Comparison of ENCODE assay signal across 8 mouse cellular contexts in the genomic region with DNA sequence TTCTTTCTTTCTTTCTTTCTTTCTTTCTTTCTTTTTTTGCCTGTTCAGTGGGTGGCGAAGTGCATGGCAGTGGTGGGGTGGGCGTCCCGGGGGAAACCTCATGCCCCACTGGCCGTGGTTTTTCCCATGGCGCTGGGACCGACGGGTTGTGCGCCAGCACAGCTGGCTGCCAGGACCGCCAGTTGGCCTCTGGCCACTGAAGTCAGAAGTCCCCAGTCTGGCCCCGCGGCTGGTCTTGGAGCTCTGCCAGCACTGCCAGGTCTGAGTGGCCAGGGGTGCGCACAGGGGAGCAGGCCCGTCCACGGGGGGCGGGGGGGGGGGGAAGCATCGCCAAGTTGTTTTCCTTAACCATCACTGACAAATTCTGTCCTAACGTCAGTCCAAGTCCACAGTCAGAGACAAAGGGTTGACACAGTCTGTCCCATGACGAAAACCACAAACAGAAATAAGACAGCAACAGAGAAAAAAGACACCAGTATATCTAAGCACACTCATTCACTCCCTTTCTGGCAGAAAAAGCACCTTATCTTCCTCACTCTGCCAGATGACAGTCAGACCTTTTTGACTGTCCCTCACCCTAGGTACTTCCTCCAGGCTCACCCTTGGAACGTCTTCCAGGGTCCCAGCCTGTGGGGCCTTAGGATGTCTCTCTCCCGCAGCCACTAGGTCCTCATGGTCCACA.
DNase-seq lines count a peak whose midpoint lies in the region; ATAC-seq and TF ChIP-seq lines count a peak whose summit lies in the region.

No protein-coding gene starts in this region.

- TF ChIP-seq POLR2A in brain, embryonic 14.5 days (IDR thresholded peaks at IDR 0.05; ENCODE audit: borderline replicate concordance, extremely low read depth, insufficient read depth, insufficient read length, poor library complexity, severe bottlenecking): no peak

- peak overlapping the region; percentile 40 for H3K4me3 ChIP-seq in intestine, embryonic 14.5 days (ENCODE audit: low read depth, low read length)
- peak overlapping the region; percentile 50 for H3K4me3 ChIP-seq in liver, embryonic 15.5 days (replicated peaks)

- H3K27ac ChIP-seq in intestine, embryonic 14.5 days (ENCODE audit: low read depth): 0 out of 2 replicates have a peak overlapping the region, but pooled peaks have one; percentile 16
- H3K27ac ChIP-seq in liver, embryonic 15.5 days (replicated peaks): no peak overlapping the region

- H3K9me3 ChIP-seq in intestine, embryonic 14.5 days (ENCODE audit: control insufficient read depth, low read length): no peaks in the 10 kb centered on the region
- no peaks in the 10 kb centered on the region for H3K9me3 ChIP-seq in liver, embryonic 15.5 days (replicated peaks)

- H3K36me3 ChIP-seq in intestine, embryonic 14.5 days (ENCODE audit: control insufficient read depth, insufficient read depth, low read length): no peaks in the 10 kb centered on the region
- no peaks in the 10 kb centered on the region for H3K36me3 ChIP-seq in liver, embryonic 15.5 days (replicated peaks)

- 48% methylated on average over 19 of the region's 20 CpGs for WGBS in intestine, embryonic 14.5 days
- 54% methylated on average over 20 of the region's 20 CpGs for WGBS in liver, embryonic 15.5 days (ENCODE audit: insufficient replicate concordance)

- 0 out of 2 replicates have a peak, but pooled peaks have one; percentile 27 for ATAC-seq in intestine, embryonic 14.5 days (replicated peaks; ENCODE audit: low FRiP score, low TSS enrichment, low read depth)
- no peak for ATAC-seq in liver, embryonic 15.5 days (ENCODE audit: insufficient read depth)

- 0 out of 2 replicates have a peak overlapping the region, but pooled peaks have one; percentile 29 for H3K9ac ChIP-seq in intestine, embryonic 14.5 days (ENCODE audit: low read length)
- no peak overlapping the region for H3K9ac ChIP-seq in liver, embryonic 15.5 days

- H3K27me3 ChIP-seq in intestine, embryonic 14.5 days (replicated peaks; ENCODE audit: control insufficient read depth, insufficient read depth, low read length): no peaks in the 10 kb centered on the region
- no peaks in the 10 kb centered on the region for H3K27me3 ChIP-seq in liver, embryonic 15.5 days

- intact Hi-C loops in gastrocnemius, postnatal 36 days (cut with DNase I): no loop called here

- no peak for TF ChIP-seq CTCF in brain, embryonic 14.5 days (IDR thresholded peaks at IDR 0.05; ENCODE audit: borderline replicate concordance, extremely low read depth, insufficient read depth, insufficient read length)

- peak overlapping the region; percentile 62 for H3K4me2 ChIP-seq in intestine, embryonic 14.5 days (ENCODE audit: low read length)
- peak overlapping the region; percentile 68 for H3K4me2 ChIP-seq in liver, embryonic 15.5 days

- peak; percentile 41 to 51 for DNase-seq in layer of hippocampus, postnatal 10 days (ENCODE audit: low spot score in 2 of 2)
- no peak for DNase-seq in layer of hippocampus, adult 8-10 months (ENCODE audit: low spot score in 2 of 2)
- DNase-seq in brain, embryonic 14.5 days (ENCODE audit: low read depth): peak; percentile 30
- DNase-seq in gastrocnemius, postnatal 36 days: peak; percentile 19 to 32
- DNase-seq in intestine, embryonic 14.5 days (ENCODE audit: low spot score): peak; percentile 54
- peak; percentile 30 to 48 for DNase-seq in natural killer cell, adult 2 months (ENCODE audit: low spot score in 2 of 2)
- DNase-seq in left cerebral cortex, adult 18-20 months (ENCODE audit: low spot score in 2 of 2): no peak

- H3K4me1 ChIP-seq in intestine, embryonic 14.5 days (replicated peaks; ENCODE audit: control insufficient read depth, insufficient read depth, low read length): no peaks in the 10 kb centered on the region
- peaks cover 3% of the 10 kb centered on the region; the same call in 1 of the 2 replicates for H3K4me1 ChIP-seq in liver, embryonic 15.5 days (replicated peaks)

Comparison
In these comparisons a context has a peak if more than half of its experiments do, and no peak if none do; other contexts are left out.
1. DNase-seq: peak in layer of hippocampus, postnatal 10 days (2 of 2), brain, embryonic 14.5 days (single experiment), gastrocnemius, postnatal 36 days (2 of 2), intestine, embryonic 14.5 days (single experiment) and natural killer cell, adult 2 months (2 of 2); none in layer of hippocampus, adult 8-10 months (0 of 2) and left cerebral cortex, adult 18-20 months (0 of 2).